Mouse (Mus musculus) MEL (cell line): ENCODE results near the gene Brox. TPM values are rescaled to one million over a fixed set of nuclear protein-coding genes. Genes with fewer than 3 reads are reported as not detected.

ENCODE experiments used
- DNase-seq: peaks from one replicate; pipeline ENCODE4 v3.0.0; 2011; ENCODE audit warnings: low read depth, low spot score
- H3K27ac ChIP-seq: 2 replicates; pipeline ENCODE4 v1.5.1; 2012; ENCODE audit warnings: low read depth, mild to moderate bottlenecking, control low read depth, low read length, moderate library complexity; ENCODE audit not compliant: control insufficient read depth
- H3K27me3 ChIP-seq, 2 experiments: fragments of 150-350 bp in 1 of 2; sonication (generic) in 1 of 2; 2 replicates each; pipeline ENCODE4 v1.6.1; 2012; ENCODE audit warnings: low read length in 2 of 2, mild to moderate bottlenecking in 2 of 2, improper control_type of control experiment in 1 of 2, moderate library complexity in 1 of 2; ENCODE audit not compliant: insufficient read depth in 2 of 2, control insufficient read depth in 1 of 2
- H3K36me3 ChIP-seq, 2 experiments: 2 replicates each; pipeline ENCODE4 v1.6.1; 2012 to 2014; ENCODE audit warnings: low read length in 2 of 2, improper control_type of control experiment in 1 of 2, inconsistent platforms in 1 of 2, mild to moderate bottlenecking in 1 of 2; ENCODE audit not compliant: insufficient read depth in 2 of 2, control insufficient read depth in 1 of 2
- H3K4me1 ChIP-seq, 2 experiments: fragments of 150-350 bp in 1 of 2; sonication (generic) in 1 of 2; 2 replicates each; pipeline ENCODE4 v1.6.1; 2012; ENCODE audit warnings: low read length in 2 of 2, improper control_type of control experiment in 1 of 2, mild to moderate bottlenecking in 1 of 2; ENCODE audit not compliant: insufficient read depth in 2 of 2, control insufficient read depth in 1 of 2
- H3K4me3 ChIP-seq, 2 experiments: fragments of 150-350 bp in 1 of 2; sonication (generic) in 1 of 2; 2 replicates each; pipeline ENCODE4 v1.5.1; 2012; ENCODE audit warnings: low read depth in 2 of 2, low read length in 2 of 2, mild to moderate bottlenecking in 2 of 2, moderate library complexity in 2 of 2, control low read depth in 1 of 2, improper control_type of control experiment in 1 of 2; ENCODE audit not compliant: control insufficient read depth in 1 of 2, insufficient read depth in 1 of 2
- H3K79me2 ChIP-seq: 2 replicates; pipeline ENCODE4 v1.6.1; 2012; ENCODE audit warnings: mild to moderate bottlenecking, low read length, moderate library complexity; ENCODE audit not compliant: control insufficient read depth, poor library complexity, insufficient read depth
- H3K9ac ChIP-seq: 2 replicates; pipeline ENCODE4 v1.6.1; 2012; ENCODE audit warnings: low read depth, mild to moderate bottlenecking, control low read depth, low read length, moderate library complexity; ENCODE audit not compliant: control insufficient read depth, poor library complexity, severe bottlenecking
- H3K9me3 ChIP-seq: fragments of 150-350 bp; sonication (generic); replicated peaks from 2 replicates; pipeline ENCODE4 v1.6.1; 2012; ENCODE audit warnings: mild to moderate bottlenecking, low read length, improper control_type of control experiment, moderate library complexity; ENCODE audit not compliant: insufficient read depth
- BHLHE40 ChIP-seq: IDR thresholded peaks from 2 replicates; pipeline ENCODE4 v1.6.1; 2012; ENCODE audit warnings: low read depth, mild to moderate bottlenecking, inconsistent platforms, low read length, improper control_type of control experiment, borderline replicate concordance
- CHD1 ChIP-seq: IDR thresholded peaks from 2 replicates; pipeline ENCODE4 v1.6.1; 2012; ENCODE audit warnings: low read depth, mild to moderate bottlenecking, inconsistent platforms, low read length, improper control_type of control experiment
- CTCF ChIP-seq, 3 experiments: IDR thresholded peaks in 2 of 3; conservative IDR thresholded peaks in 1 of 3; 2 replicates each; pipeline ENCODE4 v1.5.1; 2011 to 2012; ENCODE audit warnings: low read length in 3 of 3, low read depth in 2 of 3, mild to moderate bottlenecking in 2 of 3, improper control_type of control experiment in 1 of 3, inconsistent platforms in 1 of 3, mixed read lengths in 1 of 3, moderate library complexity in 1 of 3; ENCODE audit not compliant: control insufficient read depth in 1 of 3, insufficient read depth in 1 of 3, poor library complexity in 1 of 3, severe bottlenecking in 1 of 3
- E2F4 ChIP-seq: IDR thresholded peaks from 2 replicates; pipeline ENCODE4 v1.6.1; 2011; ENCODE audit warnings: low read depth, low read length, improper control_type of control experiment, borderline replicate concordance
- ELF1 ChIP-seq: IDR thresholded peaks from 2 replicates; pipeline ENCODE4 v1.6.1; 2014; ENCODE audit warnings: low read depth, mild to moderate bottlenecking, inconsistent platforms, low read length, improper control_type of control experiment, moderate library complexity
- EP300 ChIP-seq, 2 experiments: IDR thresholded peaks; 2 replicates each; pipeline ENCODE4 v1.6.1; 2011; ENCODE audit warnings: improper control_type of control experiment in 2 of 2, low read length in 2 of 2, low read depth in 1 of 2, mild to moderate bottlenecking in 1 of 2
- ETS1 ChIP-seq: IDR thresholded peaks from 2 replicates; pipeline ENCODE4 v1.6.1; 2012; ENCODE audit warnings: low read depth, mild to moderate bottlenecking, inconsistent platforms, low read length, improper control_type of control experiment, moderate library complexity
- GABPA ChIP-seq: IDR thresholded peaks from 2 replicates; pipeline ENCODE4 v1.6.1; 2012; ENCODE audit warnings: low read depth, mild to moderate bottlenecking, inconsistent platforms, low read length, improper control_type of control experiment, moderate library complexity
- GATA1 ChIP-seq: IDR thresholded peaks from 2 replicates; pipeline ENCODE4 v1.6.1; 2011; ENCODE audit warnings: low read depth, low read length, improper control_type of control experiment
- JUND ChIP-seq: IDR thresholded peaks from 2 replicates; pipeline ENCODE4 v1.6.1; 2011; ENCODE audit warnings: low read depth, mild to moderate bottlenecking, improper control_type of control experiment, low read length
- KAT2A ChIP-seq: conservative IDR thresholded peaks from 2 replicates; pipeline ENCODE4 v1.6.1; 2012; ENCODE audit warnings: low read depth, low read length, improper control_type of control experiment, inconsistent platforms
- MAFK ChIP-seq: IDR thresholded peaks from 2 replicates; pipeline ENCODE4 v1.6.1; 2011; ENCODE audit warnings: low read depth, mild to moderate bottlenecking, low read length, improper control_type of control experiment, borderline replicate concordance
- MAX ChIP-seq: IDR thresholded peaks from 2 replicates; pipeline ENCODE4 v1.6.1; 2011; ENCODE audit warnings: low read length, improper control_type of control experiment
- MAZ ChIP-seq: IDR thresholded peaks from 2 replicates; pipeline ENCODE4 v1.6.1; 2012; ENCODE audit warnings: low read depth, mild to moderate bottlenecking, inconsistent platforms, low read length, improper control_type of control experiment
- MEF2A ChIP-seq: IDR thresholded peaks from 2 replicates; pipeline ENCODE4 v1.6.1; 2014; ENCODE audit warnings: low read depth, mild to moderate bottlenecking, inconsistent platforms, low read length, improper control_type of control experiment; ENCODE audit not compliant: poor library complexity, insufficient replicate concordance, severe bottlenecking; ENCODE audit errors: extremely low read depth
- MXI1 ChIP-seq: IDR thresholded peaks from 2 replicates; pipeline ENCODE4 v1.6.1; 2011; ENCODE audit warnings: mild to moderate bottlenecking, low read depth, low read length, improper control_type of control experiment
- MYB ChIP-seq: IDR thresholded peaks from 2 replicates; pipeline ENCODE4 v1.6.1; 2011; ENCODE audit warnings: mild to moderate bottlenecking, low read depth, low read length, improper control_type of control experiment
- MYC ChIP-seq: IDR thresholded peaks from 2 replicates; pipeline ENCODE4 v1.6.1; 2011; ENCODE audit warnings: low read depth, mild to moderate bottlenecking, low read length, improper control_type of control experiment, moderate library complexity
- NELFE ChIP-seq: IDR thresholded peaks from 2 replicates; pipeline ENCODE4 v1.6.1; 2011; ENCODE audit warnings: low read depth, low read length, improper control_type of control experiment
- NRF1 ChIP-seq: IDR thresholded peaks from 2 replicates; pipeline ENCODE4 v1.6.1; 2014; ENCODE audit warnings: low read depth, mild to moderate bottlenecking, inconsistent platforms, low read length, improper control_type of control experiment, moderate library complexity; ENCODE audit not compliant: poor library complexity, insufficient read depth, severe bottlenecking
- POLR2A ChIP-seq, 2 experiments: IDR thresholded peaks; 2 replicates each; pipeline ENCODE4 v1.6.1; 2011 to 2012; ENCODE audit warnings: low read length in 2 of 2, mild to moderate bottlenecking in 2 of 2, control low read depth in 1 of 2, improper control_type of control experiment in 1 of 2, low read depth in 1 of 2, moderate library complexity in 1 of 2; ENCODE audit not compliant: control insufficient read depth in 1 of 2, insufficient read depth in 1 of 2, poor library complexity in 1 of 2
- POLR2AphosphoS2 ChIP-seq: IDR thresholded peaks from 2 replicates; pipeline ENCODE4 v1.6.1; 2011; ENCODE audit warnings: low read length, improper control_type of control experiment
- POLR2AphosphoS5 ChIP-seq: IDR thresholded peaks from 2 replicates; pipeline ENCODE4 v1.6.1; 2012; ENCODE audit warnings: low read depth, borderline replicate concordance, mild to moderate bottlenecking, inconsistent platforms, low read length, moderate library complexity, mixed read lengths
- RAD21 ChIP-seq: IDR thresholded peaks from 2 replicates; pipeline ENCODE4 v1.6.1; 2011; ENCODE audit warnings: mild to moderate bottlenecking, low read depth, low read length, improper control_type of control experiment
- RCOR1 ChIP-seq: IDR thresholded peaks from 2 replicates; pipeline ENCODE4 v1.6.1; 2012; ENCODE audit warnings: low read depth, mild to moderate bottlenecking, inconsistent platforms, low read length, improper control_type of control experiment
- SIN3A ChIP-seq: IDR thresholded peaks from 2 replicates; pipeline ENCODE4 v1.6.1; 2012; ENCODE audit warnings: low read length, improper control_type of control experiment, inconsistent platforms
- SMC3 ChIP-seq: IDR thresholded peaks from 2 replicates; pipeline ENCODE4 v1.6.1; 2011; ENCODE audit warnings: low read depth, low read length, improper control_type of control experiment
- TAL1 ChIP-seq: IDR thresholded peaks from 2 replicates; pipeline ENCODE4 v1.6.1; 2012; ENCODE audit warnings: mild to moderate bottlenecking, inconsistent platforms, low read length, moderate library complexity, mixed read lengths
- TBP ChIP-seq: IDR thresholded peaks from 2 replicates; pipeline ENCODE4 v1.8.0; 2011; ENCODE audit warnings: low read depth, low read length, improper control_type of control experiment
- TCF12 ChIP-seq: IDR thresholded peaks from 2 replicates; pipeline ENCODE4 v1.6.1; 2014; ENCODE audit warnings: low read depth, mild to moderate bottlenecking, inconsistent platforms, low read length, improper control_type of control experiment, moderate library complexity
- UBTF ChIP-seq: IDR thresholded peaks from 2 replicates; pipeline ENCODE4 v1.6.1; 2012; ENCODE audit warnings: low read depth, mild to moderate bottlenecking, inconsistent platforms, low read length, improper control_type of control experiment, moderate library complexity, borderline replicate concordance; ENCODE audit not compliant: insufficient read depth
- USF2 ChIP-seq, 2 experiments: IDR thresholded peaks; 2 replicates each; pipeline ENCODE4 v1.6.1; 2011 to 2012; ENCODE audit warnings: improper control_type of control experiment in 2 of 2, low read length in 2 of 2, borderline replicate concordance in 1 of 2, inconsistent platforms in 1 of 2, low read depth in 1 of 2, mild to moderate bottlenecking in 1 of 2; ENCODE audit not compliant: insufficient read depth in 1 of 2
- ZC3H11A ChIP-seq: IDR thresholded peaks from 2 replicates; pipeline ENCODE4 v1.6.1; 2012; ENCODE audit warnings: low read depth, mild to moderate bottlenecking, inconsistent platforms, low read length, improper control_type of control experiment
- ZKSCAN1 ChIP-seq: IDR thresholded peaks from 2 replicates; pipeline ENCODE4 v1.6.1; 2012; ENCODE audit warnings: low read depth, mild to moderate bottlenecking, inconsistent platforms, low read length, improper control_type of control experiment, moderate library complexity
- ZMIZ1 ChIP-seq: IDR thresholded peaks from 2 replicates; pipeline ENCODE4 v1.6.1; 2012; ENCODE audit warnings: low read depth, mild to moderate bottlenecking, inconsistent platforms, low read length, improper control_type of control experiment, moderate library complexity
- ZNF384 ChIP-seq: IDR thresholded peaks from 2 replicates; pipeline ENCODE4 v1.6.1; 2012; ENCODE audit warnings: low read depth, mild to moderate bottlenecking, inconsistent platforms, low read length, improper control_type of control experiment
- polyA plus RNA-seq, 2 experiments: library from polyadenylated mRNA; stranded (reverse) in 1 of 2; unstranded in 1 of 2; fragments of >175 nt in 1 of 2; fragments of >200 nt in 1 of 2; gene quantifications; 2 replicates each; pipeline versions ENCODE4 v1.2.1 to v1.2.4; 2012; ENCODE audit warnings: low replicate concordance in 2 of 2, low read depth in 1 of 2; ENCODE audit not compliant: insufficient read length in 2 of 2, insufficient read depth in 1 of 2, missing spikeins in 1 of 2
- total RNA-seq: library from RNA; depleted of rRNA; stranded (reverse); fragments of 300-350 nt; gene quantifications from 2 replicates; pipeline ENCODE4 v1.2.3, GENCODE M21; 2012

Brox gene
- total and polyA plus RNA-seq, 3 experiments, result 25.4 to 145 (median 28.4) TPM

DNA sequence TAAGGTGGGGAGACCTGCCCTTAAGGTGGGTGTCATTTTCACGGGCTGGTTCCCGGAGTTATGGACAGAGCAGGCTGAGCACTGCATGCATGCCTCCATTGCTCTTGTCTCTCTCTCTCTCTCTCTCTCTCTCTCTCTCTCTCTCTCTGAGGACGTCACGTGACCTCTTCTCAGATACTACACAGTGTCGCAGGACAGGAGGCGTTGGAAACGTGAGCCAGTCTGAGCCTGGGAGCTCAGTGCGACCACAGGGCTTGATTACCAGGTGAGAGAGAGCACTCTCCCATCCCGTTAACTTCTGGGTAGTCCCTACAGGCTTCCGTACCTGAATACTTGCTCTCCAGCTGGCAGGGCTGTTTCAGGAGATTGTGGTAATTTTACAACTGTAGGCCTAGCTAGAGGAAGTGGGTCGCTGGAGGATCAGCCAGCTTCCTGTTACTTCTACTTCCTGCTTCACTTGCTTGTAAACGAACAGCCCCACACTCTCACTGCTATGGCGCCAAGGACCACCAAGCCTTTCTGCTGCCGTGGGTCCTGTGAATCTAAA is 31.1 kb downstream of the Brox start:
- DNase-seq, result peak; percentile 86
- Histone ChIP-seq H3K27ac (peak overlapping the region; percentile 77), H3K9me3 (no peaks in the 10 kb centered on the region), H3K27me3 (no peaks in the 10 kb centered on the region), H3K4me1 (peaks cover 3 to 26% of the 10 kb centered on the region in 2 experiments; a peak in 3 of 4 replicates), H3K36me3 (peaks cover 0 to 22% of the 10 kb centered on the region in 2 experiments; a peak in 2 of 4 replicates), H3K4me3 (peak overlapping the region; percentile 36 to 43), H3K79me2 (no peaks in the 10 kb centered on the region), H3K9ac (peak overlapping the region; percentile 60)
- TF ChIP-seq SMC3 (no peak), MYC (no peak), ELF1 (peak; percentile 89), USF2 (IDR thresholded peaks at IDR 0.05; ENCODE audit: borderline replicate concordance in 1 of 2, insufficient read depth in 1 of 2, low read depth in 1 of 2, low read length in 2 of 2) (peak in 1 of 2 experiments; percentile 73; a peak in 2 of 4 replicates), SIN3A (peak; percentile 64), MAFK (no peak), UBTF (no peak), MEF2A (no peak), NELFE (no peak; the same call in 1 of the 2 replicates), NRF1 (no peak), POLR2A (IDR thresholded peaks at IDR 0.05; ENCODE audit: control insufficient read depth in 1 of 2, insufficient read depth in 1 of 2, low read depth in 1 of 2, low read length in 2 of 2, poor library complexity in 1 of 2) (peak in 1 of 2 experiments; percentile 77; a peak in 2 of 4 replicates), TCF12 (peak; percentile 57; the same call in 1 of the 2 replicates), CHD1 (no peak), TBP (peak; percentile 74), E2F4 (no peak), ZC3H11A (no peak), BHLHE40 (peak; percentile 76; the same call in 1 of the 2 replicates), GATA1 (no peak), POLR2AphosphoS5 (no peak), TAL1 (peak; percentile 46), JUND (peak; percentile 95), KAT2A (no peak; the same call in 1 of the 2 replicates), ZMIZ1 (no peak), MAX (peak; percentile 66; the same call in 1 of the 2 replicates), MAZ (no peak), ZNF384 (no peak), MYB (no peak), GABPA (no peak), ETS1 (peak; percentile 76; the same call in 1 of the 2 replicates), RAD21 (no peak), EP300 (IDR thresholded peaks at IDR 0.05; ENCODE audit: low read depth in 1 of 2, low read length in 2 of 2) (peak; percentile 43 to 50; a peak in 3 of 4 replicates), MXI1 (peak; percentile 14; the same call in 1 of the 2 replicates), RCOR1 (no peak), ZKSCAN1 (no peak), POLR2AphosphoS2 (no peak), CTCF (IDR thresholded peaks at IDR 0.05 in 2 of 3, conservative IDR thresholded peaks at IDR 0.05 in 1 of 3; ENCODE audit: control insufficient read depth in 1 of 3, insufficient read depth in 1 of 3, low read depth in 2 of 3, low read length in 3 of 3, poor library complexity in 1 of 3, severe bottlenecking in 1 of 3) (no peak)
